Mouse (Mus musculus): ENCODE results near the gene Tbc1d7. TPM values are rescaled to one million over a fixed set of nuclear protein-coding genes. Genes with fewer than 3 reads are reported as not detected.

The Tbc1d7 gene
- polyA plus RNA-seq, 1 experiment from 2014 or later, result 80.3 TPM

Other genes with a start within 250 kb of the Tbc1d7 start
- gene Gfod1, start 132.7 kb upstream of the Tbc1d7 start, polyA plus RNA-seq (2015; fragmentation: Nextera tagmentation; extraction: Ambion mirVana), result 1.9 and 2.7 TPM in 2 replicates
- gene Sirt5, start 194.0 kb upstream of the Tbc1d7 start, polyA plus RNA-seq (2015; fragmentation: Nextera tagmentation; extraction: Ambion mirVana), result 33.2 and 34.2 TPM in 2 replicates
- 173 and 187 TPM in 2 replicates for gene Nol7, start 226.9 kb upstream of the Tbc1d7 start, polyA plus RNA-seq (2015; fragmentation: Nextera tagmentation; extraction: Ambion mirVana)